Mouse (Mus musculus) CH12.LX (cell line): ENCODE measurements at regions not wholly inside any gene's neighbourhood (a gene's known extent, or its start where the extent isn't known, plus 50 kb on each side); places are given as distances from the start of the nearest gene placed in this dataset.

Experiments
- BHLHE40 ChIP-seq: IDR thresholded peaks from 2 replicates; pipeline ENCODE4 v1.6.1; 2011; ENCODE audit warnings: mild to moderate bottlenecking, low read depth, low read length, improper control_type of control experiment
- MAX ChIP-seq: IDR thresholded peaks from 2 replicates; pipeline ENCODE4 v1.6.1; 2011; ENCODE audit warnings: low read length, improper control_type of control experiment
- MAZ ChIP-seq: IDR thresholded peaks from 2 replicates; pipeline ENCODE4 v1.6.1; 2012; ENCODE audit warnings: low read depth, mild to moderate bottlenecking, inconsistent platforms, low read length, improper control_type of control experiment, moderate library complexity
- MXI1 ChIP-seq: IDR thresholded peaks from 2 replicates; pipeline ENCODE4 v1.6.1; 2011; ENCODE audit warnings: mild to moderate bottlenecking, low read depth, low read length, improper control_type of control experiment
- ZC3H11A ChIP-seq: IDR thresholded peaks from 2 replicates; pipeline ENCODE4 v1.6.1; 2012; ENCODE audit warnings: low read depth, mild to moderate bottlenecking, inconsistent platforms, low read length, improper control_type of control experiment

- no peak for TF ChIP-seq MAZ
- TF ChIP-seq BHLHE40: no peak
- TF ChIP-seq MXI1: no peak
- TF ChIP-seq MAX: no peak
- no peak for TF ChIP-seq ZC3H11A
Measured at GRCm38 (mm10) chr8:11145251-11145650, 137.0 kb upstream of the Irs2 start.
